Mouse (Mus musculus): Measurements from ENCODE around the gene Cntnap2. TPM values are rescaled to one million over a fixed set of nuclear protein-coding genes. Genes with fewer than 3 reads are reported as not detected.

Gene Cntnap2
- total RNA-seq, 1 experiment from 2014 or later, result 1.3 TPM

DNA sequence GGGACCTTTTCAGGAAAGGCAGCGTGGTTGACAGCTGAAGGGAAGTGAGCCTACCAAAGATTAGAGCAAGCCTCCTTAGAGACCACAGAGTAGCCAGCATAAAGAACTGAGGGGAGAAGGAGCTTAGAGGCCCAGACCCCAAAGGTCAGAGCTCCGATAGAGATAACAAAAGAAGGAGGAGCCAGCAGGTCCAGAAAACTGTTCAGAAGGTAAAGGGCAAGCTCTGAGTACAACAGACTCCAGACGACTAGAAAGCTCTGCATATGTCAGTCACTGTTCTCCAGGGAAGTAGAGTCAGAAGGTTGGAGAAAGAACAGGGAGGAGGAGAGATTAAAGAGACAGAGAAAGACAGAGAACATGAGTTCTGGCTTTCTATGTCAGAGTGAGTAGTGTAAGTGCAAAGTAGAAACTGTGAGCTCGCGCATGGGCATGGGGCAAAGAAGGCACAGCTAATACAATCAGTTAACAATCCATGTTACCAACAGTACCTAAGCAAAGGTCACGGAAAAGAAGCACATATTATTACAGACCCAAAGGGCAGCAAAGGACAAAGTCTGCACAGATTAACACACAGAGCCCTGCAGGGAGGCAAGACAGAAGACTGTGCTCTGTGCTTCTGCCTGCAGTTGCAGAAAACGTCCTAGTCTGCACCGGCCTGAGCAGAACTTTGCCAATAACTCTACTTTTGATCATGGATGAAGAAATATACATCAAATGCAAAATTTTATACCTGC, 2247.1 kb downstream of the Cntnap2 start:
- no peak for DNase-seq

DNA sequence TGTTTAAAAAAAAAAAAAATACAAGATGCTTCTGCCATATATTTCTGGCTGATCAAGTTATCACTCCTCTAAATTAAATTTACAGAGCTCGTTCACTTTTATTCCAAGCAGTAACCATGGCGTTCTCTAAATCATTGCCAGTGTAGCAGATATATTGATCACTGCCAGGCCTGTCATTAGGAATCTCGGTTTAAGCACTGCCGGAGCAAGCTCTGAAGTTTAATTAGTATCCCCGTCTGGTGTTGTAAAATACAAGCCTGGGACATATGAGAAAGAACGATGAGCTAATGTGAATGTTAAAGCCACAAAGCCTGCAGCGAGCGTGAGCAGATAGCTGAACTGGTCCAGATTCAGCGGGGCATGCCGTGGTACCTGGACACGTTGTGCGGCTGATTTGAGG, 2247.8 kb downstream of the Cntnap2 start:
- DNase-seq, result no peak

DNA sequence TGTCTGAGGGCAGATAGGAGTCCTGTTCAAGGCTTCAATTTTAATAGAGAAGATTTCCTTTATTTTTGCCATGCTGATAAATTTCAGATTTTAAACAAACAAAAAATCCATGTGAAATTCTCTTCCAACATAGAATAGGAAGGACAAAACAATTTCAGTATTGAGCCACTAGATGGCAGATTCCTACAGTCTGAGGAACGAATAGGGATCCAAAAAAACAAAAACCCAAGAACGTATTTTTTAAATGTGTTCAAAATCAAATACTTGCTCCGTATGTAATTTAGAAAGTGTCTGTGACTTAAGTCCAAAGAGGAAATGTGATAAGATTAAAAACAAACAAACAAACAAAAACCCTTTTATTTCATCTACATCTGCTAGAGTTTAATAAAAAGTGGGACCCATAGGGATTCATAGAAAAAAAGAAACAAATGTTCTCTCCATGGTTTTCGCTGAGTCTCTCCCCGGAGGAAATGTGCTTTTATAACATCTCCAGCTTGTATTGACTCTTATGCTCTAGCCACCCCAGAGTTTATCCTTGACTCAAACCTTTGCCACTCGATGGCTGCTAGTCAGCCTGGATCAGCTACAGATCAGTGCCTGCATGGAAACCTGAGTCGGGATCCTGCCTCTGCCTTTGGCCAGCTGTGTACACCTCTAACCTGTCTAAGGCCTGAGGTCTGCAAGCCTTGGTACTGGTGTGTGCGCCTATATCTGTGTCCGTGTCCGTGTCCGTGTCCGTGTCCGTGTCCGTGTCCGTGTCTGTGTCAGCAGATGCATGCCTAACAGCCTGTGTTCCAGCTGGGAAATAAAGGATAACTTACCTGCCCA, 2255.6 kb downstream of the Cntnap2 start:
- DNase-seq, result peak; percentile 6

DNA sequence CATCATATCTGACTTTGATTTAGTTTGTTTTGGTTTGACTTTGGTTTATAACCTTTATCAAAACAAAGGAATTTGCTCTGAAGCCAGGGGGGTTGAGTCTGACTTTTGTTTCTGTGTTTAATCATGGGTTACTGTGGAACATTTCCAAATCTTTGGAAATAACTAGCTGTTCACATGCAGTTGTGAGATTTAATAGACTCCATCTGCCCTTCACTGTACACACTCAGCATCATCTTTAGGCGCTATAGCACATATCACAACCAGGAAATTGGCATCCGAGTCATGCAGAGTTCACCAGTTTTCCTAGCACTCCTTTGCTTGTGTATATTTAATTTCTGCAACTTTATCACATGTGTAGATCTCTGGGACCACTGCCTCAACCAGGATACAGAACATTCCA, 2256.3 kb downstream of the Cntnap2 start:
- no peak for DNase-seq

DNA sequence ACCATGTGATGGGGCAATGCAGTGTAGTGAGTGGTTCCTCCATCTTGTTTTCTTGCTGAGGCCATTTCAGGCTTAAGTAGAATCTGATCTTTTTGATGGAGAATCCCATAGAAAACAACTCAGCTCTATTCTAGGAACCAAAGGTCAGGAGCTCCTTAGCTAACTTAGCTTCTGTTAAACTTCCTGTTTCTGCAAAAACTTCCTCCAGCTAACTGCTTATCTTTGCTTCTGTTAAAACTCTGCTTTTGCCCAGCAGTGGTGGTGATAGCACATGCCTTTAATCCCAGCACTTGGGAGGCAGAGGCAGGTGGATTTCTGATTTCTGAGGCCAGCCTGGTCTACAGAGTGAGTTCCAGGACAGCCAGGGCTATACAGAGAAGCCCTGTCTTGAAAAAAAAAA, 2258.1 kb downstream of the Cntnap2 start:
- no peak for DNase-seq

DNA sequence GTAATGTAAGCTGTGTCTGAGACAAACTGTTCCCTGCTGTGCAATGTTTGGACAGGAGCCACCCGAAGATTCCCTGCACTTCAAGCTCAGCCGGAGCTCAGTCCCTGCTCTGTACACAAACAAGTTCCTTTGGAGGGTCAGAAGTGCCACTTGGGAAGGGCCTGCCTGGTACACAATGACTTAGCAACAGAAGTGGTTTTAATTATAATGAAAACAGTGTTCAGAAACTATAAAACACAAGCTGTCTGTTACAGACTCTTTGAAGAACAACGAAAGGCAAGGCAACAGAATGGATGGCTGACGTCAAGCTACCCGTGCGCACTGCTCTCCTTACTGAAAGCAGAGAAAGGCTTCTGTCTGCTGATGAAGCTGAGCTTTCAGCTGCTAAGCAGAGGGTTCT, 2259.5 kb downstream of the Cntnap2 start:
- peak; percentile 18 for DNase-seq

DNA sequence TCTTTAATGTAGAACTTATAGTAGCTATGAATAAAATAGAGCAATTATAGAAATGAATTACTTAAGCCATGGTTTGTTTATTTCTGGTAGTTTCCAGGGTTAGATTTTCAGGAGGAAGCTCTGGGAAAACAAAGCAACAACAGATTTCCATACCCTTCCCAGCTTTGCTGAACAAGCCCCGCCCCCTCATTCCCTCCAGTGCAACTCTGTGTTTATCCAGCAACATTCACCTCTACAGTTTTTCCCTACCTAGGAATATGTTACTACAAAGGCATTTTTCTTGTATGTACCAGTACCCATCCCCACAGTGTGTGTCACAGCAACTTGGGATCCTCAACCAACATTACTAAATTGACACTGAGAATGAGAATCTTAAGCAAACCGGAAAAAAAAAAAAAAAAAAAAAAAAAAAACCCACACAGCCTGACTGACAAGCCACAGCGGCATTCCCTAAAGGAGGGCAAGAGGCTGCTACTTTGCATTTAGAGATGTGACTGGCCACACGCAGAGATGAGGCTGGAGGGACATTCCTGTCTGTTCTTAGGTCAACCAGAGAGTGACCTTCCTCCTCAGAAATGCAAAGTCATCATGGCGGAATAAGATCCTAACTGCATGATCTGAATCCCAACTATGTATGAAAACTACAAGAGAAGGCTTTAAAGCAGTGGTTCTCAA, 2260.3 kb downstream of the Cntnap2 start:
- DNase-seq, result no peak

DNA sequence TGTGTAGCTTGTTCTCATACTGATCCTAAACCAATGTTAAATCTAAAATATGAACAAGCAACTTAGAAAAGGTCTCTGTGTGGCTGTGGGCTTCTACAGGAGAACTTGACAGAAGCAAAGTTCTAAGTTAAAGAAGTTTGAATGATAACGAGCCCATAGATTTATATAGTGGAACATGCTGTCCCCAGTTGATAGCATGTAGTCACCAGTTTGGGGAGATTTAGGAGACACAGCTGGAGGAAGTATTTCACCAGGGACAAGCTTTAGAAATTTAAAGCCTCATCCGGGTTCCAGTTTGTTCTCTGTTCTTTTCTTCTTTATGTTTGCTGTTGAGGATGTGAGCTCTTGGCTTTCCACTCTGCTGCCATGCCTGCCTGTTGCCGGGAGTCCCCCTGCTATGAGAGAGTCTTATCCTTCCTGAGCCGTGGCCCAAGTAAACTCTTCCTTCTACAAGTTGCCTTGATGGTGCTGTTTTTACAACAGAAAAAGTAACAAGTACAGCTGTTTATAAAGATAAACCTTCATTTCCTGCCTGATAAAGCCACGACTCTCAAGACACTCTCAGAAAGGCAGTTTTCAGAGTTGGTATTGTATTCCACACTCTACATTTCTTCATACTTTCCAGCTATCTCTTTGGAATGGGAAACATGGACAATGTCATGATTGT, 2264.1 kb downstream of the Cntnap2 start:
- DNase-seq, result no peak

DNA sequence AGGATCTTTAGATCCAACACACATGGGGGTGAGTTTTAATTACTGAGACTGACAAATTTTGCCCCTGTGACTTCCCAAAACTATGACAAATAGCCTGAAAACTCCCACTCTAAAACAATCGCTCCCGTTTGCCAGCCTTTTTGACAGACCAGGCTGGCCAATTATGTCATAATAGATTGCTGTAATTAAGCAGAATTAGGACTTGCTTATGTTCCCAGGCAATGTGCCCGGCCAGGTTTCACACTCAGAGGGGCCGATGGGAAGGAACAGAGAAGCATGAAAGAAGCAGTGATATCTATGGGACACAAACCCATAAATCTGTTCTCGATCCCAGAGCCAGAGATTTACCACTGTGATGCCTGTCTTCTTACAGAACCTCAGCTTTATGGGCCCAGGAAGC, 2264.7 kb downstream of the Cntnap2 start:
- DNase-seq, result no peak

DNA sequence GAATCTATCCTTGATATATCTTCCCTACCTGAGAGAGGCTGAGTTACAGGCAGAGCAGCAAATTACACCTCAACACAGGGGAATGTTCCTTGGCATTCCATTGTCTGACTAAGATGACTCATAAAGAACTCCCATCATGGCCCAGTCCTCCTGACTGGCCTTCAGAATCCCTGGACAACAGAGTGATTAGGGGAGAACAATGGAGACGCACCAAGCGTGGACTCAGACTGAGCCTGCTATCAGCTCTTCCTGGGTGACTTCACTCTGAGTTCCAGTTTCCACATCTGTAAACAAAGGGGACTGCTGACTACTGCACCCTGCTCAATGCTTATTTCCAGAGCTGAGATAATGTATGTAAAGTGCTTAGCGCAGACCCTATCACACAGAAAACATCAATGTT, 2269.1 kb downstream of the Cntnap2 start:
- no peak for DNase-seq

DNA sequence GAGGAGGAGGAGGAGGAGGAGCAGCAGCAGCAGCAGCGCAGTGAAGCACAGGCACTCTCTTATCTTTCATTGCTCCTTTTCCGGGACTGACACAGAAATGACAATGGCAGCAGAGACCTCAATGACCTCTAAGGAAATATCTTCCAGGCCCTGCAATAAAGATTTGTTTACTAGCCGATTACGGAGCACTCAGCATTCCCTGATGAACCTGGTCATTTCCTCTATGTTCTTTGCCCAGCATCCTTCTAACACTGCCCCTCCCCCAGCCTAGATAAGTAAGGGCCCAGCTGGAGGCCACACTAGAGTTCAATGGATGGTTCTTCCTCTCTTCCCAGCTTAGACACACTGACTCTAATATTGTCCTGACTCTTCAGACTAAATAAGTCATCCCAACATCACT, 2270.1 kb downstream of the Cntnap2 start:
- no peak for DNase-seq

DNA sequence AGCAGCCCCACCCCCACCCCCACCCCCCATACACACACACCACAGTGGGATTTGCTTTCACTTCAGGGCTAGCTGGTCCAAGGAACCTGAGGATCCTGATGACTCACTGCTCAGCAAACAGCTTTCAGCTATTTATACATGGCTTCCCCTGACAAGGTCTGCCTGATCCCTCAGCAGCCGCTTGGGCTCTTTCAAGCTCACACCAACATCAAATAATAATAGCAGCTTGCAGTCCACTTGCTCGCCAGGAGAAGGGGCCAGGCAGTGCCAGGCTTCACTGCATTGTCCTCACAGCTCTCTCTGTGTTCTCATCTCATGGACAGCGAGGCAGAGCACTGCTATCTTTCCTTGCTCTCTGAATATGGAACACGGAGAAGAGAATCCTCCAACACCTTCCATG, 2273.9 kb downstream of the Cntnap2 start:
- DNase-seq, result no peak

DNA sequence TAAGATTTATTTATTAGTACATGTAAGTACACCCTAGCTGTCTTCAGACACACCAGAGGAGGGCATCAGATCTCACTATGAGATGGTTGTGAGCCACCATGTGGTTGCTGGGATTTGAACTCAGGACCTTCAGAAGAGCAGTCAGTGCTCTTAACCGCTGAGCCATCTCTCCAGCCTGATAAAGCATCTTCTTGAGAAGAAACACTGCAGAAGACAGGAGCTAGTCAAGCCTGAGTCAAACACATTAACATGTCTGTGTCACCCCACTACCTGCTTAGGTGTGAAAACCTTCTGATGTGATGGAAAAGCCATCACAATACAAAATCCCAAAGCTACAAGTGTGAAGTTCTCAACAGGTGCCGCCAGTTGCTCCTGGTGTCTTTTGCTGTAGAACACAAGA, 2275.2 kb downstream of the Cntnap2 start:
- no peak for DNase-seq

DNA sequence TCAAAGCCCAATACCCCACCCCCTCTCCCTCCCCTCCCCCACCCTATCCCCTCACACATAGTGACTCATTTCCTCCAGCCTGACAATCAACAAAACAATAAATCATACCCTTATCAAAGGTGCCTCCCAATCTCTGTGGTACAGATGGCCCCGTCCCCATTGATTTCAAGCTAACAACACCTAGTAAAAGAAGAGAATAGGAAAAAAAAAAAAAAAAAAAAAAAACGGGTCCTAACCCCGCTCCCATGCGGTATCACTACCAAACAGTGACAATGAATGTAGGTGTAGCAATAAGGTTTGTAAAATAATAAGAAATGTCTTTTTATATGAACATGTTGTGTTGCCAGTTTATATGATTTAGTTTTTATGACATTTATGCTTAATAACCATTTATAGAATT, 2278.1 kb downstream of the Cntnap2 start:
- DNase-seq, result no peak

DNA sequence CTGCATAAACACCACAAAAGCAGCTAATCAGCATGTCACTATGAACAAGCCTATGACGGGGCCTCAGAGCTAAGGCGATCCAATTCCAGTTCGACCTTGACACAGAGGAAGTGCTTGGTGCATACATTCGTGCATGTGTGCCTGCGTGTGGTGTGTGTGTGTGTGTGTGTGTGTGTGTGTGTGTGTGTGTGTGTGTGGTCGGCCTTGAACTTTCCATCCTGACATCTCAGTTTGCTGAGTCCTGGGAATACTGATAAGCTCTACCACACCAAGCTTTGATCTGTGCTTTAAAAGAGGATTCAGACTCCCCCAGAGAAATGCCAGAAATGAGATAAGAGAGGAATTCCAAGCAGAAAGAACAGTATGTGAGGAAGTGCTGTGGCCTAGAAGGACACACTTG, 2279.0 kb downstream of the Cntnap2 start:
- peak; percentile 19 for DNase-seq

DNA sequence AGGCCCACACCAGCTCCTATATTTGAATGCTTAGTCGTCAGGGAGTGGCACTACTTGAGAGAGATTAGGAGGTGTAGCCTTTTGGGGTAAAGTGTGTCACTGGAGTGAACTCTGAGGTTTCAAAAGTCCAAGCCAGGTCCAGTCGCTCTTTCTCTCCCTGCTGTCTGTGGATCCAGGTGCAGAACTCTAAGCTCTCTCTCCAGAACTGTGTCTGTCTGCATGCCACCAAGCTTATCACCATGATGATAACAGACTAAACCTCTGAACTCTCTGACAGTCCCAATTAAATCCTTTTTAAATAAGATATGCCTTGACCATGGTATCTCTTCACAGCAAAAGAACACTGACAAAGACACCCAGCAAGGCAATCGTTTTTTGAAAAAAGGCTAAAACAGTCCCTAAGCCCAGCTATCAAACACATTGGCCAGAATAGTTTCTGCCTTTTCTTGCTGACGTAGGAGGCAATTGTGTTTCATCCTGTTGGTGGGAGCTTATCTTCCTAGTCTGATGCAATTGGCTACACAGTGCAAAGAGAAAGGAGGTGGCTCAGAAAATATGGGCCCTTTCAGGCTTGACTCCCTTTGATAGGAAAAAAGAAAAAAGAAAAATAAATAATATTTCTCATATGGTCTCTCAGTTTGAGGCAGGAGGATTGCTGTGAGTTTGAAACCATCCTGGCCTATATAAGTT, 2281.8 kb downstream of the Cntnap2 start:
- no peak for DNase-seq

DNA sequence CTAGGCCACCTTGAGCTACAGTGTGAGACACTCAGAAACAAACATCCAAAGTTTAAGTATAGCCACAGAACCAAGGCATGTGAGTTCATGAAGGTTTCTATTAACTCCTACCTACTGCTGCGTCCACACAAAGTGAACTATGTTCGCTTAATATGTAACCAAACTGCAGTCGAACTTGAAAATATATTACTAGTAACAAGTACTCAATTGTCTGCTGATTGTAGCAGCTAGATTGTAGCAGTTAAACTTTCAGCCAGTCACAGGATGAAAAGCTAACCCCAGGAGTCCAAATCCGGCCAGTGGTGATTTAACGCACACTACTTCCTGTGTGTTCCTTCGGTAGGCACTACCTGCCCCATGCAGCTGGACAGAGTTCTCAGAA, 2282.3 kb downstream of the Cntnap2 start:
- DNase-seq, result no peak

DNA sequence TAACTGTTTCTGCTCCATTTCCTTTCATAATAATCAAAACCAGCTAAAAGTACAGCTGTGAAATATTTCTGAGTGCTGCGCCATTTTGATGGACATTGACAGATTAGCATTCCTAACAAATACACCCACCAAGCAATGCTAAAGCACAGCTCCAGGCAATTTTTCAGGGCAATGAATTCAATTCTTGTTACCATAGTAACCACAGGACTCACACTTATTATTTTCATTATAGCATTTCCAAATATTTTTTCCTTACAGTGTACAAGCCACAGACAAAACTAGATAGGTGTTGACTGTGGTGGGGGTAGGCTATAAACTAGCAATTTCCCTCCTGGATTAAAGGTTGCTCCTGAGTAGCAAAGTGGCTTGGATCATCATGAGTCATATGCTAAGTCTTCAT, 2284.1 kb downstream of the Cntnap2 start:
- no peak for DNase-seq

DNA sequence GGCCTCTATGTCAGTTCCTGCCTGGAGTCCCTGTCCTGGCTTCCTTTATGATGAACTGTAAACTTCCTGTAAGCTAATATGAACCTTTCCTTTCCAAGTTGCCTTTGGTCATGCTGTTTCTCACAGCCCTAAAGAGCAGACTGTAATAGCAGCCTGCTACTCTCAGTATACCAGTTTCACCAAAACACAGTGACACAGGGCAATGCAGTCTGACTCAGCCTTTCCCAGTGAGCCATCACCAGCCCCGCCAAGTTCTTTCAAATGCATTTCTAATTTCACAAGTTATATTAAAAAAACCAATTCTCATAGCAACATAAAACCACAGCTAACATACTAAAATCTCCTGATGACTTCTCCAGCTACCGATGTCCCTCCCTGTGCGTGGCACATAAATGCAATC, 2285.5 kb downstream of the Cntnap2 start:
- DNase-seq, result peak; percentile 13

DNA sequence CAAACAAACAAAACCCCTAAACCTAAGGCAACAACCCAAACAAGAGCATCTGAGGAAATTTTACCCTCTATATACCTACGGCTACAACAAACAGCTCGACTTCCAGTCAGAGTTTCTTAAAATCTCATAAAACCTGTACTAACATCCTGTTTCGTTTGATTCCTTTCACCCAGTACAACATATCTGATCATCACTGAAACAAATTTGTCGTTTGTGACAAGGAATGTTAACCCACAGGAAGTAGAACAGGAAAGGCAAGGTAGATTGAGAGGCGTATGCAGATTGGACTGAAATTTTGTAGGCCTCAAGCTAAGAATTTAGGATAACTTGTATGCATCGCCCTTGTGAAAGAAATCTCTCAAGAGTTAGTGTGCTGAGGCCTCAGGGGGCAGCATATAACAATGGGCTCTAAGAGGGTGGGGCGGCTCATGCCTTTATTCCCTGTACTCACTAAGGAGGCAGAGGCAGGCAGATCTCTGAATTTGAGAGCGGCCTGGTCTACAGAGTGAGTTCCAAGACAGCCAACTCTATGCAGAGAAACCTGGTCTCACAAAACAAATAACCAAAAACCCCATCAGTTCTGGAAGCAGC, 2291.0 kb downstream of the Cntnap2 start:
- DNase-seq, result no peak
